Mouse (Mus musculus): ENCODE data around the gene Cep63. TPM values are rescaled to one million over a fixed set of nuclear protein-coding genes. Genes with fewer than 3 reads are reported as not detected.

Gene Cep63
- polyA plus RNA-seq, 1 experiment from 2014 or later, result 57.1 TPM

GRCm38 (mm10) chr9:102625401-102625982 lies 842 bp downstream of the Cep63 start:
- no peak for DNase-seq (ENCODE audit: low spot score)
- H3K27me3 ChIP-seq (ENCODE audit: low read depth, poor library complexity, severe bottlenecking), result no peaks in the 10 kb centered on the region
- 2% methylated on average over 27 of the region's 27 CpGs for WGBS

GRCm38 (mm10) chr9:102623581-102623980 lies 2.8 kb downstream of the Cep63 start:
- Histone ChIP-seq H3K36me3 (peaks cover 3% of the 10 kb centered on the region), H3K27ac (no peak overlapping the region), H3K4me1 (peaks cover 24% of the 10 kb centered on the region), H3K9me3 (replicated peaks) (no peaks in the 10 kb centered on the region), H3K27me3 (ENCODE audit: low read depth, poor library complexity, severe bottlenecking) (no peaks in the 10 kb centered on the region), H3K4me3 (no peak overlapping the region)
- DNase-seq (ENCODE audit: low spot score), result no peak
- 90% methylated on average over 7 of the region's 7 CpGs for WGBS

More at GRCm38 (mm10) chr9:102625401-102625982, 842 bp downstream of the Cep63 start:
- no peaks in the 10 kb centered on the region for H3K9me3 ChIP-seq (replicated peaks)
- H3K27ac ChIP-seq, result peak overlapping the region; percentile 100
- H3K36me3 ChIP-seq, result peaks cover 3% of the 10 kb centered on the region; the same call in 1 of the 2 replicates
- peaks cover 30% of the 10 kb centered on the region for H3K4me1 ChIP-seq
- H3K4me3 ChIP-seq, result peak overlapping the region; percentile 96

- H3K4me3 ChIP-seq, result no peak overlapping the region
- WGBS, result 90% methylated on average over 6 of the region's 6 CpGs
- peaks cover 24% of the 10 kb centered on the region for H3K4me1 ChIP-seq
- no peaks in the 10 kb centered on the region for H3K9me3 ChIP-seq (replicated peaks)
- peaks cover 10% of the 10 kb centered on the region for H3K36me3 ChIP-seq
- H3K27ac ChIP-seq, result peak overlapping the region; percentile 38; the same call in 1 of the 2 replicates
- DNase-seq (ENCODE audit: low spot score), result no peak
- H3K27me3 ChIP-seq (ENCODE audit: low read depth, poor library complexity, severe bottlenecking), result no peaks in the 10 kb centered on the region
These were observed 3.5 kb downstream of the Cep63 start for GRCm38 (mm10) chr9:102622876-102623275.

- 37% methylated on average over 5 of the region's 5 CpGs for WGBS
- peaks cover 18% of the 10 kb centered on the region for H3K4me1 ChIP-seq
- DNase-seq (ENCODE audit: low spot score), result no peak
- H3K27ac ChIP-seq, result peak overlapping the region; percentile 38; the same call in 1 of the 2 replicates
- peaks cover 12% of the 10 kb centered on the region for H3K36me3 ChIP-seq
- no peak overlapping the region for H3K4me3 ChIP-seq
- H3K9me3 ChIP-seq (replicated peaks), result no peaks in the 10 kb centered on the region
- no peaks in the 10 kb centered on the region for H3K27me3 ChIP-seq (ENCODE audit: low read depth, poor library complexity, severe bottlenecking)
These were observed 4.0 kb downstream of the Cep63 start for GRCm38 (mm10) chr9:102622192-102622857.

GRCm38 (mm10) chr9:102621385-102621784 lies 4.9 kb downstream of the Cep63 start:
- peaks cover 14% of the 10 kb centered on the region for H3K36me3 ChIP-seq
- no peak overlapping the region for H3K27ac ChIP-seq
- no peaks in the 10 kb centered on the region for H3K27me3 ChIP-seq (ENCODE audit: low read depth, poor library complexity, severe bottlenecking)
- H3K4me1 ChIP-seq, result peaks cover 13% of the 10 kb centered on the region
- no peaks in the 10 kb centered on the region for H3K9me3 ChIP-seq (replicated peaks)
- no peak overlapping the region for H3K4me3 ChIP-seq
- WGBS, result 34% methylated on average over 5 of the region's 5 CpGs
- DNase-seq (ENCODE audit: low spot score), result no peak

GRCm38 (mm10) chr9:102616267-102616666 lies 10.1 kb downstream of the Cep63 start:
- no peak overlapping the region for H3K27ac ChIP-seq
- no peaks in the 10 kb centered on the region for H3K27me3 ChIP-seq (ENCODE audit: low read depth, poor library complexity, severe bottlenecking)
- peaks cover 57% of the 10 kb centered on the region for H3K36me3 ChIP-seq
- no peak for DNase-seq (ENCODE audit: low spot score)
- no peaks in the 10 kb centered on the region for H3K9me3 ChIP-seq (replicated peaks)
- 82% methylated on average over 9 of the region's 9 CpGs for WGBS
- H3K4me1 ChIP-seq, result peaks cover 2% of the 10 kb centered on the region
- no peak overlapping the region for H3K4me3 ChIP-seq

- H3K9me3 ChIP-seq (replicated peaks), result no peaks in the 10 kb centered on the region
- WGBS, result 94% methylated on average over 3 of the region's 3 CpGs
- no peaks in the 10 kb centered on the region for H3K27me3 ChIP-seq (ENCODE audit: low read depth, poor library complexity, severe bottlenecking)
- no peaks in the 10 kb centered on the region for H3K4me1 ChIP-seq
- H3K36me3 ChIP-seq, result peaks cover 66% of the 10 kb centered on the region
- DNase-seq (ENCODE audit: low spot score), result no peak
- no peak overlapping the region for H3K27ac ChIP-seq
- H3K4me3 ChIP-seq, result no peak overlapping the region
These were observed 11.3 kb downstream of the Cep63 start for GRCm38 (mm10) chr9:102615071-102615470.

- H3K27me3 ChIP-seq (ENCODE audit: low read depth, poor library complexity, severe bottlenecking), result no peaks in the 10 kb centered on the region
- H3K36me3 ChIP-seq, result peaks cover 56% of the 10 kb centered on the region
- no peak for DNase-seq (ENCODE audit: low spot score)
- H3K4me3 ChIP-seq, result no peak overlapping the region
- H3K27ac ChIP-seq, result no peak overlapping the region
- WGBS, result 96% methylated on average over 3 of the region's 3 CpGs
- no peaks in the 10 kb centered on the region for H3K9me3 ChIP-seq (replicated peaks)
- no peaks in the 10 kb centered on the region for H3K4me1 ChIP-seq
These were observed 17.1 kb downstream of the Cep63 start for GRCm38 (mm10) chr9:102609221-102609620.

GRCm38 (mm10) chr9:102607471-102607870 lies 18.9 kb downstream of the Cep63 start:
- Histone ChIP-seq H3K4me1 (no peaks in the 10 kb centered on the region), H3K4me3 (no peak overlapping the region), H3K27ac (no peak overlapping the region), H3K9me3 (replicated peaks) (no peaks in the 10 kb centered on the region), H3K36me3 (peaks cover 46% of the 10 kb centered on the region), H3K27me3 (ENCODE audit: low read depth, poor library complexity, severe bottlenecking) (no peaks in the 10 kb centered on the region)
- DNase-seq (ENCODE audit: low spot score), result no peak
- WGBS, result 75% methylated on average over 5 of the region's 5 CpGs

GRCm38 (mm10) chr9:102605162-102605561 lies 21.2 kb downstream of the Cep63 start:
- Histone ChIP-seq H3K27me3 (ENCODE audit: low read depth, poor library complexity, severe bottlenecking) (no peaks in the 10 kb centered on the region), H3K27ac (no peak overlapping the region), H3K36me3 (peaks cover 44% of the 10 kb centered on the region), H3K4me1 (no peaks in the 10 kb centered on the region), H3K4me3 (no peak overlapping the region), H3K9me3 (replicated peaks) (no peaks in the 10 kb centered on the region)
- 95% methylated on average over 6 of the region's 6 CpGs for WGBS
- DNase-seq (ENCODE audit: low spot score), result no peak

- DNase-seq (ENCODE audit: low spot score), result no peak
- H3K4me1 ChIP-seq, result no peaks in the 10 kb centered on the region
- H3K4me3 ChIP-seq, result no peak overlapping the region
- H3K9me3 ChIP-seq (replicated peaks), result no peaks in the 10 kb centered on the region
- whole genome bisulfite sequencing, result 84% methylated on average over 2 of the region's 2 CpGs
- H3K27ac ChIP-seq, result no peak overlapping the region
- peaks cover 34% of the 10 kb centered on the region for H3K36me3 ChIP-seq
- H3K27me3 ChIP-seq (ENCODE audit: low read depth, poor library complexity, severe bottlenecking), result no peaks in the 10 kb centered on the region
These were observed 24.7 kb downstream of the Cep63 start for GRCm38 (mm10) chr9:102601666-102602065.

- Histone ChIP-seq H3K27ac (no peak overlapping the region), H3K9me3 (replicated peaks) (no peaks in the 10 kb centered on the region), H3K4me1 (no peaks in the 10 kb centered on the region), H3K36me3 (peaks cover 37% of the 10 kb centered on the region), H3K4me3 (no peak overlapping the region), H3K27me3 (ENCODE audit: low read depth, poor library complexity, severe bottlenecking) (no peaks in the 10 kb centered on the region)
- 93% methylated on average over 2 of the region's 2 CpGs for WGBS
- no peak for DNase-seq (ENCODE audit: low spot score)
These were observed 25.1 kb downstream of the Cep63 start for GRCm38 (mm10) chr9:102601187-102601586.

- Histone ChIP-seq H3K9me3 (replicated peaks) (no peaks in the 10 kb centered on the region), H3K36me3 (peaks cover 45% of the 10 kb centered on the region), H3K27ac (no peak overlapping the region), H3K27me3 (ENCODE audit: low read depth, poor library complexity, severe bottlenecking) (no peaks in the 10 kb centered on the region), H3K4me1 (no peaks in the 10 kb centered on the region), H3K4me3 (no peak overlapping the region)
- no peak for DNase-seq (ENCODE audit: low spot score)
- WGBS, result 93% methylated on average over 8 of the region's 8 CpGs
These were observed 30.5 kb downstream of the Cep63 start for GRCm38 (mm10) chr9:102595662-102596436.

Data from limb, embryonic 10.5 days (tissue).